Mouse (Mus musculus) liver, adult (tissue): ENCODE measurements at regions not wholly inside any gene's neighbourhood (a gene's known extent, or its start where the extent isn't known, plus 50 kb on each side); places are given as distances from the start of the nearest gene placed in this dataset.
A peak's percentile ranks its signal among the peaks of the same experiment; 100 is the strongest.

Experiments
- GATA4 ChIP-seq: IDR thresholded peaks from 2 replicates; pipeline ENCODE4 v1.6.1; 2014; ENCODE audit warnings: mild to moderate bottlenecking, low read length; ENCODE audit not compliant: insufficient replicate concordance

DNA sequence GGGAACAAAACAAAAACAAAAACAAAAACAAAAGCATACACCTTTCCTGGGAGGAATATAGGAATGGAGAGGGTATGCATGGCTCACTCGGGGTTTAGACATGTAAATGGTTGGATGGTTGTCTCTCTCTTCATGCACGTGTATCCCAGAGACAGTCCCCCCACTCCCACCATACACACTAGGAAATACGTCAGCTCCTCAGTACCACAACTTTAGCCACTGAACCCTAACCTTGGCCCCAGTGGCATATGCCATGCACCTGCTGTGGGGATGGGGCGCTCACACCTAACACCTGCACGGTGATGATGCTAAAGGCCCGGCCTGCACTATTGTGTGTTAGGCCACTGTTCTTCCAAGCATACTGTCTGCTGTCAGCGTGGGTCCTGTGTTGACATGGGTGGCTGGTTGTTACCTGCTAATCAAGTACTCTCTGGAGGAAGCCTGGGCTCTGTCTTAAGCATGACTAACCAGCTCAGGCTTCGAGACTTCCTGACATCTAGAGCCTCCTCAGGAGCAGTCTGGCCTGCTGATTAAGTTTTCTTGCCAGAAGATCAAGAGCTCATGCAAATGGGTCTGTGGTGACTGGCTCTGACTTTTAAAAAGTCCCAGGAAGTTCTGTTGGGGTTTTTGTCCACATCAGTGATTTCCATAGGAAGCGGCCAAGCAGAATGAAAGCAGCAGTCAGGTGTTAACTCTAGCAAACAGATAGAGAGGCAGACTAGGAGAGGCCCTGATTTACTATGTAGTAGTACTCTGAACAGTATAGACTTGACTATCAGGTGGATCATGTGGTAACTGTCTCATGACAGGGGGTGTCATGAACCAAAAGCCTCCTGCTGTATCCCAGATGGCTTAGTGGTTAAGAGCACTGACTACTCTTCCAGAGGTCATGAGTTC lies 178.9 kb upstream of the Stt3b start:
- TF ChIP-seq GATA4 = no peak

DNA sequence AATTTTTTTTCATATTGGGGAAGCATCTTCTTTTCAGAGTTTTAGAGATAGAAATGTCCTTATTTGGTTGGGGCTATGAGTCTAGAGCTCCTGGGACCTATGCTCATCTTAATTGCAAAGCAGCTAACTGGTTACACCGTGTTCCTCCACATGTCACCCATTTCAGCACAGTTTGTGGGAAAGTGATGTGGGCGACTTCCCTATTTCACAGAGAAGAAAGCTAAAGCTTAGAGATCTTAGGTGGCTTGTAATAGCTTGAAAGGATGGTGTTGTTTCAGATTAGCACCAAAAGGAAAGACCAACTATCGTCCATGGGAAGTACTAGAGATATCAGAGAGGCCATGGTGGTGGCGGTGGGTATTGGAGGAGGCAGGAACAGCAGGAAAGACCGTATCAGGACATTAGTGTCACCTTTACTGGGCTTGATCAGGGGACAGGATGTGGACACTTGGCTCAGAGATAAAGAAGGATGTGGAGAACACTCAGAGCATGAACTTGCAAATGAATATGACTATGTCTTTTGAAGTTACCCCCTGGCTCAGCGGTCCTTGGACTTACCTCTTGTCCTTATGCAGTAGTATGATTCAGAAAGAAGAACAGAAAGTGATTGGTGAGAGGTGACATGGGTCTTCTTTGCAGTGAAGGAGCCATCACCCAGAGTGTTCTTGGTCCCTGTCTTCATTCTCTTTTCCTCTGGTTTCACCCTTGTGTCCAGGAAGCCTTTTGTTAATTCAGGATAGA lies 182.4 kb upstream of the Stt3b start:
- TF ChIP-seq GATA4 = peak; percentile 17; the same call in 1 of the 2 replicates

DNA sequence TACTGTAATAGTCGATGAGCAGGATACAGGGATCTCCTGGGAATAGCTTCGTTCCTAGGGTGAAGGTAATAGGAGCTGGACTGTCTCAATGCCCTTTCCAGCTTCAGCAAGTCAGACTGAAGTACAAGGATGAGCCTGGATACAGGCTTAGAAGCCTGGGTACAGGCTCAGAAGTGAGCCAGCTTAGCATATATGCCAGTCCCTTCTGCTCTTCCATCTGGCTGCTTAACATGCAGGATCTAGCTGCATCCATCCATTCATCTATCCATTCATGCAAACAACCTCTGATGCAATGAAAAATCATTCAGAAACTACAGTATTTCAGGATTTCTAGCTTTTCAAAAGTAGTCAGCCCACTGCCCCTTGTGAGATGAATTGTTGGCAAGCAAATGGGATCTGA lies 183.5 kb upstream of the Stt3b start:
- no peak for TF ChIP-seq GATA4

DNA sequence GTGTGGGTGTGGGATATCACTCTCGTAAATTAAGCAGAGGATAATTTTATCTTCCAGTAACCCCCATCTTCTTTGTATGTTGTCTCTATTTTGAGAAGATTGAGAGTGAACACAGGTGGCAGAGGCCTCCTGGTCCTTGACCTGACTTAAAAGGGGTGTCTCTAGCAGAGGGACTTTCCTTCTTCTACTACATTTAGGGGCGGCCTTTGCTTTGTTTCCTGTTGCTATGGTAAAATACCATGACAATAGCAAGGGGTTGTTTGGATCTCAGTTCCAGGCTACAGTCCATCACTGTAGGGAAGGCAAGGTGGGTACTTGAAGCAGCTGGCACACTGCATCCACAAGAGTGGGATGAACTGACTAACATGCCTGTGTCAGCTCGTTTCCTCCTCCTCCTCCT lies 189.3 kb upstream of the Stt3b start:
- no peak for TF ChIP-seq GATA4

DNA sequence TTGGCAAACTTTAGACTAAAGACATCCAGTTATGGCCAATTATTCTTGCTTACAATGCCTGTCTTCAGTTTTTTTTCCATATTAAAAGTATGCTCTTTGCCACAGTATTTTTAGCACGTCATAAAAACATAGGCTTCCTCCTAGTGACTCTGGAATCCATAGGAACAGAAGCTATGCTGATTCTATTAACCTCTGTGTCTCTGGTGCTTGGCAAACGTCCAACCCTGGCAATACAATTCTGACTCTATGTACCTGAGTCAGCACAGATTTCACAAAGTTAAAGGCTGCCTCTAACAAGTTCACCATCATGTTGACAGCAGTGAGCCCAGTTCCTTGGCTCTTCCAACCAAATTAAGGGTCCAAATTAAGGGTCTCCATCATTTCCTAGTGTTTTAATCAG lies 194.6 kb upstream of the Stt3b start:
- no peak for TF ChIP-seq GATA4

DNA sequence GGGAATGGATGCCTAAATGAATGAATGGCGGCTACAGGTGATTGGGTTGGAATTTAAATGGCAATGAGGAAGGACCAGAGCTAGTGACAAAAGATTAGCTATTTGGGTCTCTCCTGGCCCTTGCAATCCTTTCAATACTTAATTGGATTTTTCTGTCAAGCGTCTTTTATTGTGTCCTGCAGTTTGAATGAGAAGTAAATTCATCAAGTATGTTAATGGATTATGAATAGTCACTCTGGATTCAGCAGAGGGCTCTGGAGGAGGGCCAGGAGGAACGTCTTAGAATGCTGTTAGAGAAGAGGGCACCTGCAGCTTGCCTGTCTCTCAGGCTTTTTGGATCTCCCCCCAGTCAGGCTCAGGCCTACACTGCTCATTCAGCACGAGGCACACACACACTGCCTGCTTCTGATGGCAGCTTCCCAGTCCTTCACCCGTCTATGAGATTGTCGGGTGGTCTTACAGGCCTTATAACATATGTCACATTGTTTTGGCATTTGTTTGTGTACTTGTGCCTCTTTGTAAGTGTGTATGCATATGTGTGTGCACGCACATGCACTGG lies 197.0 kb upstream of the Stt3b start:
- TF ChIP-seq GATA4 = no peak

DNA sequence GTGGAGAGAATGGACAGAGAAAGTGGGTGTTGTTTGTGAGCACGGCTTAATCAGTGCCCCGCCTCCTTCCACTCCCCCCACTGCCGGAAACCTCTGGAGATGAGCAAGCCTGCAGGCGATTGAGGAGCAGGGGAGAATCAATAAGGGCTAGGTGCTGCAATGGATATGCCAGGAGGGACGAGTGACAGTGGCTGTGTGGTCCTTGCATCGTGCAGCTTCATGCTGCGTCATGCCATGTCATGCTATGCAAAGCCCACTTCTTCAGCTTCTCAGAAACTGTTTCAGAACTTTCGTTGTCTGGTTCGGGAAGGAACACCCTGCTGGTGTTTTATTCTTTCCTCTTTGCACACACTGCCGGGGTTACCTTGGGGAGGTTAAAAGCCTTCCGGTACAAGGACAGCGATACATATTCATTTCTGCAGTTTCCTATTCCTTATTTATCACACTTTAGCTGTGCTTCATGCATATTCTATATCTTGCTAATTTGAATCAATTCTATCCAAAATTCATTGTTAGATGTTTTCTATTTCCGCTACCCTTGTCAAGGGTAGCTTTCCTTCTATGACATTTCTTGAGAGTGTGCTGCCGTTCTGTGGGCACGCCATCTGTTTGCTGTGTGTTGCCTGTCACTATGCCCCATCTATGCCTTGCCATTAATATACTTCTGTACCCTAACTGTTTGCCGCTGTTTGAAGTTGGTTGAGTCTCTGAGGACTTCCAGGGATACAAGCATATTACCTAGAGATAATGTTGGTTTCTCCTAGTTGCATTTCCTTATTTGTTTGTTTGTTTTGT lies 202.8 kb upstream of the Stt3b start:
- TF ChIP-seq GATA4 = no peak

DNA sequence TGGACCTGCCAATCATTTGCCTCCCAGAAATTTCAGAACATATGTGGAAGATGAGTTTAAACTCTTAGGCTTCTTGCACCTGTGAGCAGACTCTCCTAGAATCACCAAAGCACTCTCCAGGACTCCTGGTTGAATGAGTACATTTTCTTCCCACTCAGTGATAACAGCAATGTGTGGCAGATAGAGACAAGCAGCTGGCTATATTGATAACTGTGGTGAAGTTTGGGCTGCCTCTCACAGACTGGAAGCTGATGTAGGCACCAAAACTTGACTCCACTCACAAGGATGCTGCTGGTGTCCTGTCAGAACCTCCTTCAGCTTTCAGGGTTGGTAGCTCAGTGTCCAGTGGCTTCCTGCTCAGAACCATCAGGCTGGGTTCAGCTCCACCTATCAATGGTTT lies 207.7 kb upstream of the Stt3b start:
- TF ChIP-seq GATA4 = no peak

DNA sequence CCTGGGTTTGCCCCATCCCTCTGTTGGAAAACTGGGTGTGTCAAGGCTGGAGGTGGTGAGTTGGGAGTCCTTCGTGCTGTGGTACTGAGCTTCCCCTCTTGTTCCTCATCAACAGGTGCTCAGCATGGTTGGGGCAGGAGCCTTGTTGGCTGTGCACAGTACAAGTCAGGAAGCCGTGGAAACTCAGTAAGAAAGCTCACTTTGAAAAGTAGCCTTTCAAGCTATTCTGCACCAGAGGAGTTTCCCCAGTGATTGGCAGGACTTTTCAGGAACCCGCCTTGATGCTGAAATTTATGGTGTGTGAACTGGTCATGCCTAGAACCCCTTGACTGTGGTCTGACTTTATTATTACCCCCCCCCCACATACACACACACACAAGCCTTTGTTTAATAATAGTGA lies 213.9 kb upstream of the Stt3b start:
- no peak for TF ChIP-seq GATA4

DNA sequence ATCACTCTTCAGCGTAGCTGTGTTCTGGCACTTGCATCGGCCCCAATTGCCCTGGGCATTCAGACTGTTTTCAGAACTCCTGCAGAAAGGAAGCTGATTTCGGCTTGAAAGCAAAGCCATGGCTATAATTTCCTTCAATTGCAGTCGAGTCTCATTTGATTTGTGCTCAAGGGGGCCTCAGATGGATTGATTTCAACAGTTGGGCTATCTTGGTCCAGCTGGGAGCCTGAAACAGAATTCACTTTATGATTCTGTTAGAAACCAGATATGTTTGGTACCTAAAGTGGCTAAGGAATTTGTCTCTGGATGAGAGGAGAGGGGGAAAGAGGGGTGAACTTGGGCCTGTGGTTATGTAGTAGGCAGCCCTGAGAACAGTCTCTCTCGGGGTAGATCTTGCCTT lies 214.4 kb upstream of the Stt3b start:
- TF ChIP-seq GATA4 = no peak

DNA sequence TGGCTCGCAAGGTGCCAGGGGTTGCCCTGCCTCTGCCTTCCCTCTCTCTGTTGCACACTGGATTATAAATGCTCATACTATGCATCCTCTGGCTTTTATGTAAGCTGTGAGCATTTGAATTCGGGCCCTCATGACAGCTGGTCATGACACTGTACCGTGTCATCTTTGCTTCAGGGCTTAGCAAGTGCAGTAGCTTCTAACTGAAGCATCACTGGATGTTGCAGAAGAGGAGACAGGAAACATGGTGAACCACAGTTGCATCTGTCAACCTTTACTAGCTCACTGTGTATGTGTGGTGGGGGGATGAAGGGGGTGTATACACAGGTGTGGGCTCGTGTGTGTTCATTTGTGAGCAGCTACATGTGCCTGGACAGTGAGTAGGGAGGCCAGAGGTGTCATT lies 216.1 kb upstream of the Stt3b start:
- no peak for TF ChIP-seq GATA4

DNA sequence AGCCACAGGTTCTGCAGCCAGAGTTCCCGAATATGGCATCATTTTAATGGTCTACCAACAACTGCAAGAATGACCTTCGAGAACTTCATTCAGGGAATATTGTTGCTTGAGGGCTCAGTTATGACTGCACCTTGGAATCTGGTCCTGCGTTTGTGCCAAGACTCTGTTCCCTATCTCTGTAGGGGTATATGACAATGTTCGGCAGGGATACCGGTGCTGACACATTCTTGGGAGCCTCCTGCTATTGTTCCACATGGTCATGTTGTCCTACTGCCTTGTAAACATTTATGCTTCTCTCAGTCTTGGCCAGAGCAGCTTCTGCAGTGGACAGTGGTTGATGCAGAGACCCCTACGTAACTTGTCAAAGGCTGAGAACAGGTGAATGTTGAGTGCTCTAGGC lies 216.8 kb upstream of the Stt3b start:
- no peak for TF ChIP-seq GATA4

DNA sequence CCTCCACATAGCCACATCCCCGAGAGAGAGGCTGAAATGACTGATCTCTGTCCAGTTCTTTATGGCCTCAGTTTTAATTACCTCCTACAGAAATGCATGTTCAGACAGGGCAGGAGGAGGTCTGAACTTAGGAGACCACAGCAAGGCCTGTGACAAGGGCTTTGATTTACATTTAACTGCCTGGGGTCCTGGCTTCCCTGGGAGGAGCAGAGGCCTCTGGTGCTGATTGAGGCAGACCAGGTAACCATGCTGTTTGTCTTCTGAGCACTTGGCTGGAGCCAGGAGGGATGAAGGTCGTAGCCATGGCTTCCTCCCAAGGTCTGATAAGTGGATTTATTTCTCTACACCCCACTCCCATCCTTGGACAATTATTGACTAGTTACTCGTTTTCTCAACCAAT lies 224.0 kb upstream of the Stt3b start:
- TF ChIP-seq GATA4 = no peak

DNA sequence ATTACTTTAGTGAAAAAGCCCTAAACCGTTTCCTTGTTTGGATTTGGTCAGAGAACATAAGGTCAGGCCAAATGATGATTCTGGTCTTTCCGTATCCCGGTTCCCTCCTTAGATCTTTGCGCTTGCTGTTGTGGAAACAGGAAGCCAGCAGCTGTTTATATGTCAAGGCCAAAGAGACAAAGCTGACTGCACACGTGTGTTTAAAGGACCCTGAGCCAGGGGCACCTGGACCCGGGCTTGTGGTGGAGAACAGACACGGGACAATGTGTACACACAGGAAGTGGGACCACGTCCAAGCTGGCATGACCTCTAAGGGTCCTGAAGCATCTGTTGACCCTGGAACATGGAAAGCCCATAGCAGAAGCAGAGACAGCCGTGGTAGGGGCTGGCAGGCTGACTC lies 233.4 kb upstream of the Stt3b start:
- no peak for TF ChIP-seq GATA4

DNA sequence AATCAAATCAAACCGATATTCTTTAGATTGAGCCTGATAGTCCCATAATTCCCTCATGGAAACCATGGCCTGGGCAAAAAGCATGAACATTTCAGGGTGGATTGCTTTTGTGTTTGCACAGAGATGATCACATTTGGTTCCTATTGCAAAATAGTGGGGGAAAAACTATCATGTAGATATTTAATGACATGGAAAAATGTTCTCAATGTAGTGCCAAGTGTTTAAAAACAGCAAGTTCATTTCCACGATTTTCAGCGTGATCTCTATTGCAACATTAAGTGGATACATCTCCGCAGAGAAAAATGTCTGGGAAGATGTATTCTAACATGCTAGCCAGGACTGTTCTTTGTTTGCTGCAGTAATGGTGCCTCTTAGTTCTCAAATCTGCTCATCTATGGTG lies 235.0 kb upstream of the Stt3b start:
- no peak for TF ChIP-seq GATA4
